Mouse (Mus musculus) C2C12 (cell line): Measurements from ENCODE around the gene Ryr3. TPM values are rescaled to one million over a fixed set of nuclear protein-coding genes. Genes with fewer than 3 reads are reported as not detected.

Source experiments
- H3K27me3 ChIP-seq: one replicate; pipeline ENCODE4 v1.6.1; 2011; ENCODE audit not compliant: control insufficient read depth, insufficient read depth, insufficient read length
- H3K36me3 ChIP-seq: one replicate; pipeline ENCODE4 v1.6.1; 2011; ENCODE audit not compliant: control insufficient read depth, insufficient read depth
- H3K4me3 ChIP-seq: one replicate; pipeline ENCODE4 v1.5.1; 2011; ENCODE audit warnings: mild to moderate bottlenecking, control low read depth; ENCODE audit not compliant: poor library complexity, insufficient read depth, severe bottlenecking
- H3K79me2 ChIP-seq: one replicate; pipeline ENCODE4 v1.6.1; 2011; ENCODE audit not compliant: control insufficient read depth, insufficient read depth
- H3K79me3 ChIP-seq: one replicate; pipeline ENCODE4 v1.6.1; 2011; ENCODE audit warnings: low read depth, control low read depth
- H3ac ChIP-seq: one replicate; pipeline ENCODE3; 2011; ENCODE audit warnings: low read depth; ENCODE audit not compliant: control insufficient read depth, insufficient read length
- CEBPB ChIP-seq: IDR thresholded peaks from one replicate; pipeline ENCODE4 v1.6.1; 2011; ENCODE audit warnings: low read depth, mild to moderate bottlenecking, control low read depth, moderate library complexity
- CTCF ChIP-seq: IDR thresholded peaks from one replicate; pipeline ENCODE4 v1.5.1; 2011; ENCODE audit not compliant: control insufficient read depth, insufficient read depth, insufficient read length
- FOSL1 ChIP-seq: IDR thresholded peaks from one replicate; pipeline ENCODE4 v1.8.0; 2011; ENCODE audit warnings: mild to moderate bottlenecking, low read length; ENCODE audit not compliant: poor library complexity, insufficient read depth, severe bottlenecking
- MAX ChIP-seq: IDR thresholded peaks from one replicate; pipeline ENCODE4 v1.6.1; 2011; ENCODE audit warnings: mild to moderate bottlenecking, control low read depth
- MYOD1 ChIP-seq: IDR thresholded peaks from one replicate; pipeline ENCODE4 v1.6.1; 2011; ENCODE audit warnings: low read depth; ENCODE audit not compliant: control insufficient read depth, insufficient read length
- MYOG ChIP-seq: IDR thresholded peaks from one replicate; pipeline ENCODE4 v1.6.1; 2011; ENCODE audit not compliant: control insufficient read depth, insufficient read length; ENCODE audit errors: extremely low read depth
- USF1 ChIP-seq: IDR thresholded peaks from one replicate; pipeline ENCODE4 v1.6.1; 2011; ENCODE audit warnings: low read depth, mild to moderate bottlenecking, control low read depth, moderate library complexity
- polyA plus RNA-seq: library from polyadenylated mRNA; unstranded; fragments of >200 nt; fragmentation: generic; extraction: Trizol; gene quantifications from one replicate; pipeline ENCODE4 v1.2.1, GENCODE M21; 2012; ENCODE audit warnings: missing spikeins

The Ryr3 gene
- polyA plus RNA-seq, 1 experiment, result 1.6 TPM

GRCm38 (mm10) chr2:112630669-112631068 is 586.2 kb downstream of the Ryr3 start:
- Histone ChIP-seq H3ac (no peak overlapping the region), H3K27me3 (no peaks in the 10 kb centered on the region), H3K79me3 (no peaks in the 10 kb centered on the region), H3K79me2 (no peaks in the 10 kb centered on the region), H3K4me3 (no peak overlapping the region), H3K36me3 (peaks cover 12% of the 10 kb centered on the region)
- TF ChIP-seq USF1, result no peak
- TF ChIP-seq MAX, result no peak
- TF ChIP-seq CEBPB, result no peak
- TF ChIP-seq FOSL1, result no peak
- TF ChIP-seq CTCF, result no peak
- TF ChIP-seq MYOD1, result no peak
- TF ChIP-seq MYOG, result no peak

GRCm38 (mm10) chr2:112625156-112625555 is 591.7 kb downstream of the Ryr3 start:
- Histone ChIP-seq H3K36me3 (no peaks in the 10 kb centered on the region), H3ac (no peak overlapping the region), H3K4me3 (no peak overlapping the region), H3K79me2 (no peaks in the 10 kb centered on the region), H3K79me3 (no peaks in the 10 kb centered on the region), H3K27me3 (no peaks in the 10 kb centered on the region)
- TF ChIP-seq MYOD1, result no peak
- no peak for TF ChIP-seq FOSL1
- no peak for TF ChIP-seq USF1
- TF ChIP-seq CTCF, result no peak
- TF ChIP-seq CEBPB, result no peak
- no peak for TF ChIP-seq MYOG
- no peak for TF ChIP-seq MAX

- H3K4me3 ChIP-seq, result no peak overlapping the region
- H3K36me3 ChIP-seq, result no peaks in the 10 kb centered on the region
- no peaks in the 10 kb centered on the region for H3K27me3 ChIP-seq
- no peaks in the 10 kb centered on the region for H3K79me2 ChIP-seq
- no peak for TF ChIP-seq USF1
- TF ChIP-seq MAX, result no peak
- no peak for TF ChIP-seq FOSL1
- TF ChIP-seq CEBPB, result no peak
- no peak for TF ChIP-seq MYOG
- TF ChIP-seq MYOD1, result no peak
- TF ChIP-seq CTCF, result no peak
- no peak overlapping the region for H3ac ChIP-seq
- no peaks in the 10 kb centered on the region for H3K79me3 ChIP-seq
These were observed 599.7 kb downstream of the Ryr3 start for GRCm38 (mm10) chr2:112617206-112617605.

- Histone ChIP-seq H3K27me3 (no peaks in the 10 kb centered on the region), H3ac (no peak overlapping the region), H3K79me3 (no peaks in the 10 kb centered on the region), H3K79me2 (no peaks in the 10 kb centered on the region), H3K36me3 (no peaks in the 10 kb centered on the region), H3K4me3 (no peak overlapping the region)
- no peak for TF ChIP-seq CTCF
- no peak for TF ChIP-seq MAX
- no peak for TF ChIP-seq USF1
- no peak for TF ChIP-seq FOSL1
- no peak for TF ChIP-seq MYOG
- TF ChIP-seq MYOD1, result no peak
- TF ChIP-seq CEBPB, result no peak
These were observed 602.5 kb downstream of the Ryr3 start for GRCm38 (mm10) chr2:112614375-112614774.

- no peak for TF ChIP-seq MYOG
- TF ChIP-seq MAX, result no peak
- TF ChIP-seq USF1, result no peak
- no peak for TF ChIP-seq MYOD1
- no peaks in the 10 kb centered on the region for H3K79me2 ChIP-seq
- H3ac ChIP-seq, result no peak overlapping the region
- no peaks in the 10 kb centered on the region for H3K27me3 ChIP-seq
- H3K4me3 ChIP-seq, result no peak overlapping the region
- H3K79me3 ChIP-seq, result no peaks in the 10 kb centered on the region
- H3K36me3 ChIP-seq, result no peaks in the 10 kb centered on the region
These were observed 604.3 kb downstream of the Ryr3 start for GRCm38 (mm10) chr2:112612628-112613027.

GRCm38 (mm10) chr2:112606536-112606935 is 610.4 kb downstream of the Ryr3 start:
- Histone ChIP-seq H3K27me3 (no peaks in the 10 kb centered on the region), H3ac (no peak overlapping the region), H3K79me3 (no peaks in the 10 kb centered on the region), H3K4me3 (no peak overlapping the region), H3K79me2 (no peaks in the 10 kb centered on the region), H3K36me3 (no peaks in the 10 kb centered on the region)
- TF ChIP-seq MYOG (no peak), FOSL1 (no peak), USF1 (no peak), MAX (no peak), MYOD1 (no peak), CEBPB (no peak), CTCF (no peak)
